Comparison of ENCODE assay signal across 9 mouse cellular contexts in the genomic region with DNA sequence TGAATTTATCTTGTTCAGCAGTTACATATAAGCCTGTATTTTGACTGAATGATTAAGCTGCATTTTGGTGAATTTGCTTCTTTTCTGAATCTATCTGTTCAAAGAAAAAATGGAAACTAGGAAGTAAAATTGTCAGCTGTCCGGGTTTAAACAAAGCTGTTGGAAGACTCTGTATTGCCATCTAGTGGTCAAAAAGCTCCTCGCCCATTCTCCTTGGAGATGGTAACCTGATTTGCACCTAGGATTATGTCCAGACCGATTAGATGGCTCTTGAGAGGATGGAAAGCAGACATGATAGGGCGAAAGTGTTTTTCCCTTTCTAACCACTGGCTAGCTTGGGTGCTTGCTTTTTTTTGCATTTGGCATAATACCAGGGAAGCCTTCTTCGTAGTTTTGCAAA. TPM values are rescaled to one million over a fixed set of nuclear protein-coding genes. Genes with fewer than 3 reads are reported as not detected.
DNase-seq lines count a peak whose midpoint lies in the region; ATAC-seq and TF ChIP-seq lines count a peak whose summit lies in the region.
"Had no signal": no experiment of that assay in that cellular context is flagged by ENCODE, and none has a peak within 500 bp of the region (broad histone marks: within the 10 kb centered on the region; RNA-seq: fewer than 3 reads in every experiment).

No protein-coding gene starts in this region.

- no peaks in the 10 kb centered on the region for H3K4me1 ChIP-seq in hindbrain, embryonic 11.5 days (replicated peaks; ENCODE audit: control insufficient read depth, insufficient read depth, low read length)
- no peaks in the 10 kb centered on the region for H3K4me1 ChIP-seq in hindbrain, embryonic 13.5 days (replicated peaks)

- whole genome bisulfite sequencing in hindbrain, embryonic 11.5 days: 28% methylated on average over 5 of the region's 5 CpGs
- WGBS in hindbrain, embryonic 13.5 days: 43% methylated on average over 5 of the region's 5 CpGs

- TF ChIP-seq CTCF in Patski (IDR thresholded peaks at IDR 0.05): peak; percentile 78

- POLR2A ChIA-PET in Patski (lab: Charles Lee): no interaction called here

- no peak overlapping the region for H3K9ac ChIP-seq in hindbrain, embryonic 11.5 days (ENCODE audit: low read depth, low read length)
- H3K9ac ChIP-seq in hindbrain, embryonic 13.5 days: no peak overlapping the region

- H3K36me3 ChIP-seq in hindbrain, embryonic 11.5 days (ENCODE audit: control insufficient read depth, insufficient read depth, low read length): no peaks in the 10 kb centered on the region
- H3K36me3 ChIP-seq in hindbrain, embryonic 13.5 days: no peaks in the 10 kb centered on the region

- in situ Hi-C loops in Patski (cut with MboI; ENCODE audit: low pct_unique_long_range_greater_than_20kb): loop anchor here (5.0 kb wide), 1 partner anchor 1550 kb away; no protein-coding TSS in a partner anchor

- H3K9me3 ChIP-seq in hindbrain, embryonic 11.5 days (ENCODE audit: control insufficient read depth, low read length): no peaks in the 10 kb centered on the region
- no peaks in the 10 kb centered on the region for H3K9me3 ChIP-seq in hindbrain, embryonic 13.5 days

- ATAC-seq in hindbrain, embryonic 11.5 days (ENCODE audit: low FRiP score): no peak; the same call in 1 of the 2 replicates
- no peak for ATAC-seq in hindbrain, embryonic 13.5 days (ENCODE audit: low FRiP score)
- ATAC-seq in Patski: peak; percentile 67
- peak; percentile 77 for ATAC-seq in megakaryocyte progenitor cell, adult 5-6 weeks (replicated peaks; ENCODE audit: poor library complexity)

- H3K27me3 ChIP-seq in hindbrain, embryonic 11.5 days (ENCODE audit: control insufficient read depth, insufficient read depth, low read length): no peaks in the 10 kb centered on the region
- no peaks in the 10 kb centered on the region for H3K27me3 ChIP-seq in hindbrain, embryonic 13.5 days
- peaks cover 41% of the 10 kb centered on the region for H3K27me3 ChIP-seq in Patski

- no peak overlapping the region for H3K4me3 ChIP-seq in hindbrain, embryonic 11.5 days (ENCODE audit: low read depth, low read length)
- no peak overlapping the region for H3K4me3 ChIP-seq in hindbrain, embryonic 13.5 days

- H3K4me2 ChIP-seq in hindbrain, embryonic 11.5 days (replicated peaks; ENCODE audit: low read depth, low read length): no peak overlapping the region
- no peak overlapping the region for H3K4me2 ChIP-seq in hindbrain, embryonic 13.5 days

- CTCF ChIA-PET in Patski (lab: Charles Lee): no interaction called here

- DNase-seq in hindbrain, embryonic 11.5 days (ENCODE audit: low spot score): peak; percentile 73
- peak; percentile 24 for DNase-seq in Patski (ENCODE audit: low read depth, low spot score)
- peak; percentile 82 to 83 for DNase-seq in cerebellum, postnatal 14 days
- DNase-seq in gastrocnemius, postnatal 10 days: peak; percentile 10
- peak; percentile 80 for DNase-seq in layer of hippocampus, adult 9-10 months (ENCODE audit: low spot score)
- peak; percentile 62 for DNase-seq in telencephalon, adult 2 months (ENCODE audit: low read depth, low spot score)

- no peak overlapping the region for H3K27ac ChIP-seq in hindbrain, embryonic 11.5 days (ENCODE audit: low read depth, low read length)
- H3K27ac ChIP-seq in hindbrain, embryonic 13.5 days: no peak overlapping the region

RNA-seq across cellular contexts. Expression of a gene that starts 19.1 kb away (rescaled TPM):
- 0.56 and 0.66 TPM in 2 replicates for polyA plus RNA-seq in hindbrain, embryonic 11.5 days (2014; fragmentation: Nextera tagmentation; extraction: Ambion mirVana)
- 0.63 and 0.66 TPM in 2 replicates for polyA plus RNA-seq in hindbrain, embryonic 13.5 days (2015; fragmentation: Nextera tagmentation; extraction: Ambion mirVana)
- not detected for polyA plus RNA-seq in Patski (2021)
- 1 to 10 TPM; 4.2 TPM for total RNA-seq in gastrocnemius, postnatal 10 days (2021)
- not detected in 2 replicates for total RNA-seq in megakaryocyte progenitor cell, adult 5-6 weeks (2015)
- not detected in 2 replicates for total RNA-seq in megakaryocyte progenitor cell, adult 5-6 weeks (2017)
- polyA plus RNA-seq: liver, embryonic 16.5 days had no signal

Comparison
In these comparisons a context has a peak if more than half of its experiments do, and no peak if none do; other contexts are left out.
1. ATAC-seq: peak in Patski (single experiment) and megakaryocyte progenitor cell, adult 5-6 weeks (single experiment); none in hindbrain, embryonic 11.5 days (single experiment) and hindbrain, embryonic 13.5 days (single experiment).
2. DNase-seq: peak in every context shown above with its lines; median percentile 82 in cerebellum, postnatal 14 days; 80 in layer of hippocampus, adult 9-10 months; 73 in hindbrain, embryonic 11.5 days; 62 in telencephalon, adult 2 months; 24 in Patski; 10 in gastrocnemius, postnatal 10 days.